Mouse (Mus musculus) testis, adult 2 months (tissue): ENCODE measurements at regions not wholly inside any gene's neighbourhood (a gene's known extent, or its start where the extent isn't known, plus 50 kb on each side); places are given as distances from the start of the nearest gene placed in this dataset.

ENCODE experiments used
- CTCF ChIP-seq: fragments of 200-500 bp; IDR thresholded peaks from 2 replicates; pipeline ENCODE4 v1.5.1; 2012; ENCODE audit warnings: low read depth, mild to moderate bottlenecking, inconsistent platforms, low read length, moderate library complexity; ENCODE audit not compliant: control insufficient read depth, insufficient read depth, insufficient replicate concordance
- POLR2A ChIP-seq: fragments of 200-500 bp; IDR thresholded peaks from 2 replicates; pipeline ENCODE4 v1.6.1; 2012; ENCODE audit warnings: low read depth, mild to moderate bottlenecking, inconsistent platforms, low read length, moderate library complexity; ENCODE audit not compliant: control insufficient read depth

- no peak for TF ChIP-seq POLR2A
- TF ChIP-seq CTCF: no peak
These were observed 193.0 kb upstream of the Six2 start for GRCm38 (mm10) chr17:85881046-85881445.
